Mouse (Mus musculus): ENCODE measurements at regions not wholly inside any gene's neighbourhood (a gene's known extent, or its start where the extent isn't known, plus 50 kb on each side); places are given as distances from the start of the nearest gene placed in this dataset.
A peak's percentile ranks its signal among the peaks of the same experiment; 100 is the strongest.

GRCm38 (mm10) chr11:31282136-31282535 lies 87.7 kb downstream of the Stc2 start:
- Histone ChIP-seq H3K4me3 (no peak overlapping the region), H3K27me3 (no peaks in the 10 kb centered on the region; the same call in 1 of the 2 replicates), H3K9me3 (no peaks in the 10 kb centered on the region), H3K27ac (replicated peaks) (no peak overlapping the region), H3K4me1 (no peaks in the 10 kb centered on the region), H3K4me2 (replicated peaks) (no peak overlapping the region), H3K36me3 (no peaks in the 10 kb centered on the region), H3K9ac (replicated peaks) (no peak overlapping the region)
- no peak for ATAC-seq (ENCODE audit: low FRiP score, low read depth)
- 77% methylated on average over 2 of the region's 2 CpGs for WGBS

GRCm38 (mm10) chr11:31248467-31248866 lies 66.2 kb upstream of the Gm17332 start:
- Histone ChIP-seq H3K9me3 (no peaks in the 10 kb centered on the region), H3K27me3 (no peaks in the 10 kb centered on the region), H3K27ac (replicated peaks) (no peak overlapping the region), H3K9ac (replicated peaks) (no peak overlapping the region), H3K4me1 (no peaks in the 10 kb centered on the region), H3K36me3 (no peaks in the 10 kb centered on the region), H3K4me2 (replicated peaks) (no peak overlapping the region), H3K4me3 (no peak overlapping the region)
- peak; percentile 27; the same call in 1 of the 2 replicates for ATAC-seq (ENCODE audit: low FRiP score, low read depth)
- 28% methylated on average over 2 of the region's 2 CpGs for WGBS
